7 mouse cellular contexts compared by ENCODE assay signal in the genomic region with DNA sequence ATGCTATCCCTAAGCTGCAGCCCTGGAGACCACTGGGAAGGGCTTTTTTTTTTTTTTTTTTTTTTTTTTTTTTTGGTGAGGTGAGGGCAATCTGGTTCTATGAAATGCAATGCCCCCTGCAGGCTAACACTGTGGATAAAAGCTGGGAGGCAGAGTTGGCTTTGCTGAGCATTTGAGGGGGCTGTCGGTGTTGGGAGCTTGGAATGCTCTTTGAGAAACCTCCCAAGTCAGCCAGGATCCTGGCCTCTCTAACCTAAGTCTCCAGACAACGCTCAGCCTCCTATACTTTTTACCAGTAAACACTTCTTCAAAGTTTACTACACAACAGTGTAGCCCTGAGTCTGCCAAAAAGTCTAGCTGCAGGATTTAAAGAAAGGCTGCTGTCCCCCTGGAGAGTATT.
A peak's percentile ranks its signal among the peaks of the same experiment; 100 is the strongest.
DNase-seq lines count a peak whose midpoint lies in the region; ATAC-seq and TF ChIP-seq lines count a peak whose summit lies in the region.

No protein-coding gene starts in this region.

- TF ChIP-seq EP300 in heart, postnatal 0 days (IDR thresholded peaks at IDR 0.05; ENCODE audit: low read depth) = no peak

- no peak for TF ChIP-seq POLR2A in testis, adult 2 months (IDR thresholded peaks at IDR 0.05; ENCODE audit: control insufficient read depth, low read depth, low read length)

- no peak for ATAC-seq in heart, postnatal 0 days (ENCODE audit: insufficient read depth, low read depth)
- no peak for ATAC-seq in midbrain, embryonic 15.5 days (replicated peaks)

- peak overlapping the region; percentile 69 for H3K4me2 ChIP-seq in heart, postnatal 0 days (ENCODE audit: low read depth, low read length)
- peak overlapping the region; percentile 88 for H3K4me2 ChIP-seq in midbrain, embryonic 15.5 days

- no peaks in the 10 kb centered on the region for H3K27me3 ChIP-seq in testis, adult 2 months (ENCODE audit: control insufficient read depth, insufficient read depth, low read length)
- H3K27me3 ChIP-seq in heart, postnatal 0 days (ENCODE audit: control insufficient read depth, insufficient read depth, low read length) = peaks cover 25% of the 10 kb centered on the region
- no peaks in the 10 kb centered on the region for H3K27me3 ChIP-seq in midbrain, embryonic 15.5 days (replicated peaks)

- H3K36me3 ChIP-seq in testis, adult 2 months (ENCODE audit: control insufficient read depth, insufficient read depth, low read length) = no peaks in the 10 kb centered on the region
- H3K36me3 ChIP-seq in heart, postnatal 0 days (replicated peaks; ENCODE audit: control insufficient read depth, insufficient read depth, low read length) = no peaks in the 10 kb centered on the region
- no peaks in the 10 kb centered on the region for H3K36me3 ChIP-seq in midbrain, embryonic 15.5 days (replicated peaks)

- H3K4me1 ChIP-seq in testis, adult 2 months (ENCODE audit: control insufficient read depth, insufficient read depth, low read length) = no peaks in the 10 kb centered on the region; the same call in 1 of the 2 replicates
- no peaks in the 10 kb centered on the region; the same call in 1 of the 2 replicates for H3K4me1 ChIP-seq in heart, postnatal 0 days (ENCODE audit: control insufficient read depth, insufficient read depth)
- H3K4me1 ChIP-seq in midbrain, embryonic 15.5 days = peaks cover 30% of the 10 kb centered on the region

- H3K9ac ChIP-seq in heart, postnatal 0 days (replicated peaks; ENCODE audit: low read depth, low read length) = no peak overlapping the region
- H3K9ac ChIP-seq in midbrain, embryonic 15.5 days = peak overlapping the region; percentile 83; the same call in 1 of the 2 replicates

- no peak for TF ChIP-seq CTCF in testis, adult 2 months (IDR thresholded peaks at IDR 0.05; ENCODE audit: control insufficient read depth, insufficient read depth, insufficient replicate concordance, low read depth, low read length)
- peak; percentile 9; the same call in 1 of the 2 replicates for TF ChIP-seq CTCF in heart, postnatal 0 days (IDR thresholded peaks at IDR 0.05; ENCODE audit: low read depth)

- peak overlapping the region; percentile 21; the same call in 1 of the 2 replicates for H3K4me3 ChIP-seq in testis, adult 2 months (ENCODE audit: control insufficient read depth, low read depth, low read length)
- peak overlapping the region; percentile 51 for H3K4me3 ChIP-seq in heart, postnatal 0 days (ENCODE audit: low read depth, low read length)
- peak overlapping the region; percentile 89 for H3K4me3 ChIP-seq in midbrain, embryonic 15.5 days

- H3K27ac ChIP-seq in testis, adult 2 months (ENCODE audit: control insufficient read depth, insufficient read depth, low read depth, low read length) = no peak overlapping the region
- H3K27ac ChIP-seq in heart, postnatal 0 days (ENCODE audit: low read depth) = no peak overlapping the region
- H3K27ac ChIP-seq in midbrain, embryonic 15.5 days = no peak overlapping the region

- H3K9me3 ChIP-seq in heart, postnatal 0 days (replicated peaks; ENCODE audit: control insufficient read depth, low read length) = no peaks in the 10 kb centered on the region
- H3K9me3 ChIP-seq in midbrain, embryonic 15.5 days = no peaks in the 10 kb centered on the region

- intact Hi-C loops in left cerebral cortex, postnatal 14 days (cut with DNase I) = loop anchor here (10.0 kb wide), 4 partner anchors 148 to 538 kb away; a partner anchor contains a TSS

- DNase-seq in testis, postnatal 14 days (ENCODE audit: low spot score) = no peak
- DNase-seq in embryo, embryonic 11 days = peak; percentile 46
- DNase-seq in heart, postnatal 0 days (ENCODE audit: low spot score) = no peak
- peak; percentile 49 to 66 for DNase-seq in left cerebral cortex, postnatal 14 days (ENCODE audit: low spot score in 2 of 2)
- DNase-seq in c-Kit-positive CD71-positive TER-119-positive erythroid progenitor cells, embryonic 14.5 days (ENCODE audit: low spot score) = no peak

- WGBS in heart, postnatal 0 days = 11% methylated on average over 2 of the region's 2 CpGs
- 14% methylated on average over 2 of the region's 2 CpGs for WGBS in midbrain, embryonic 15.5 days

Comparison
In these comparisons a context has a peak if more than half of its experiments do, and no peak if none do; other contexts are left out.
1. H3K4me3 ChIP-seq: peak in every context shown above with its lines; median percentile 89 in midbrain, embryonic 15.5 days; 51 in heart, postnatal 0 days; 21 in testis, adult 2 months.
2. DNase-seq: peak in embryo, embryonic 11 days (single experiment) and left cerebral cortex, postnatal 14 days (2 of 2); none in testis, postnatal 14 days (single experiment), heart, postnatal 0 days (single experiment) and c-Kit-positive CD71-positive TER-119-positive erythroid progenitor cells, embryonic 14.5 days (single experiment).